In the genomic region with DNA sequence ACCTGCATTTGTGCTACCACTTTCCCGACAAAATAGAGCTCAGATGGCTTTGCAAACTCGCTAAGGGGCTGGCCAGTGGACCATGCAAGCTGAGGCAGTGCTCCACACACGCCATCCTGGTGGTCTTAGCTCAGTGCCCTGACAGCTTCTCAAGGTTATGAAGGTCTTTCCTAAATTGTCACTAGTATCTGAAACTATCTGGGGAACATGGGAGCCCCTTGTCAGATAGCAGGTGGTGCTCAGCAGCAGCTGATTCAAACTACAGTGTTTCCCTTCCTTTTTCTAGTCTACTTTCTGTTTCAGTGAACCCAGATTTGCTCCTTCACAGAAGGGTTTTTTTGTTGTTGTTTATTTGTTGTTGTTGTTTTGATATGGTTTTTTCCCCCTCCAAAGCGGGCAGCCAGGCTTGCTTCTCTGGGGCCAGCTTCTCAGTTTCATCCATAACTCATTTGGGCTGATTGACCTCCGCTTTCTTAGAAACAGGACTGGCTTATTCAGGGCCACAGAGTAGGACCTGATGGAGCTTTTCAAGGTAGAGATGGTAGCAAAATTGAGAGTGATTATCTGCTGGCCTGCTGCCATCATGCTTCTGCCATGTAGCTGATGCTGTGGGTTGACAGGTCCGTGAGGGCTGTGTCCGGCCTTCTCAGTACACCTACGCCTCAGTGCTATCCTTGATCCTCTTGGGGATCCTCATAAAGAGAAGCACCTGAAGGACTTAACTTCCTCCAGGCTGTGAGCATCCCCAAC, we compare ENCODE assay signal across 12 mouse cellular contexts.
A peak's percentile ranks its signal among the peaks of the same experiment; 100 is the strongest.
DNase-seq lines count a peak whose midpoint lies in the region; ATAC-seq and TF ChIP-seq lines count a peak whose summit lies in the region.
"Had no signal": no experiment of that assay in that cellular context is flagged by ENCODE, and none has a peak within 500 bp of the region (broad histone marks: within the 10 kb centered on the region; RNA-seq: fewer than 3 reads in every experiment).

No protein-coding gene starts in this region.

- no peak for TF ChIP-seq CTCF in testis, adult 2 months (IDR thresholded peaks at IDR 0.05; ENCODE audit: control insufficient read depth, insufficient read depth, insufficient replicate concordance, low read depth, low read length)

- WGBS in hindbrain, embryonic 11.5 days: 80% methylated on average over 8 of the region's 8 CpGs
- WGBS in hindbrain, embryonic 14.5 days: 65% methylated on average over 8 of the region's 8 CpGs

- ATAC-seq in hindbrain, embryonic 11.5 days (ENCODE audit: low FRiP score): no peak
- ATAC-seq in hindbrain, embryonic 14.5 days (ENCODE audit: low FRiP score): no peak
- ATAC-seq: CD4-positive, CD25-positive, alpha-beta regulatory T cell, adult 4 months; Patski had no signal

- H3K9me3 ChIP-seq in hindbrain, embryonic 11.5 days (ENCODE audit: control insufficient read depth, low read length): no peaks in the 10 kb centered on the region
- no peaks in the 10 kb centered on the region for H3K9me3 ChIP-seq in hindbrain, embryonic 14.5 days (ENCODE audit: control insufficient read depth, low read length)
- H3K9me3 ChIP-seq: limb, embryonic 10.5 days had no signal

- no peaks in the 10 kb centered on the region for H3K27me3 ChIP-seq in hindbrain, embryonic 11.5 days (ENCODE audit: control insufficient read depth, insufficient read depth, low read length)
- no peaks in the 10 kb centered on the region for H3K27me3 ChIP-seq in hindbrain, embryonic 14.5 days (ENCODE audit: control insufficient read depth, insufficient read depth, low read length)
- H3K27me3 ChIP-seq in testis, adult 2 months (ENCODE audit: control insufficient read depth, insufficient read depth, low read length): no peaks in the 10 kb centered on the region
- H3K27me3 ChIP-seq: Patski had no signal

- no peaks in the 10 kb centered on the region for H3K36me3 ChIP-seq in hindbrain, embryonic 11.5 days (ENCODE audit: control insufficient read depth, insufficient read depth, low read length)
- H3K36me3 ChIP-seq in hindbrain, embryonic 14.5 days (replicated peaks; ENCODE audit: control insufficient read depth, insufficient read depth): no peaks in the 10 kb centered on the region
- no peaks in the 10 kb centered on the region for H3K36me3 ChIP-seq in testis, adult 2 months (ENCODE audit: control insufficient read depth, insufficient read depth, low read length)

- no peak overlapping the region for H3K9ac ChIP-seq in hindbrain, embryonic 11.5 days (ENCODE audit: low read depth, low read length)
- H3K9ac ChIP-seq in hindbrain, embryonic 14.5 days: no peak overlapping the region

- H3K4me2 ChIP-seq in hindbrain, embryonic 11.5 days (replicated peaks; ENCODE audit: low read depth, low read length): no peak overlapping the region
- H3K4me2 ChIP-seq in hindbrain, embryonic 14.5 days (replicated peaks): no peak overlapping the region

- H3K27ac ChIP-seq in hindbrain, embryonic 11.5 days (ENCODE audit: low read depth, low read length): 0 out of 2 replicates have a peak overlapping the region, but pooled peaks have one; percentile 13
- no peak overlapping the region; the same call in 1 of the 2 replicates for H3K27ac ChIP-seq in hindbrain, embryonic 14.5 days
- H3K27ac ChIP-seq in testis, adult 2 months (ENCODE audit: control insufficient read depth, insufficient read depth, low read depth, low read length): 0 out of 2 replicates have a peak overlapping the region, but pooled peaks have one; percentile 4
- H3K27ac ChIP-seq: limb, embryonic 10.5 days had no signal

- peaks cover 30% of the 10 kb centered on the region for H3K4me1 ChIP-seq in hindbrain, embryonic 11.5 days (replicated peaks; ENCODE audit: control insufficient read depth, insufficient read depth, low read length)
- H3K4me1 ChIP-seq in hindbrain, embryonic 14.5 days (replicated peaks; ENCODE audit: control insufficient read depth, insufficient read depth, low read length): peaks cover 60% of the 10 kb centered on the region
- no peaks in the 10 kb centered on the region; the same call in 1 of the 2 replicates for H3K4me1 ChIP-seq in testis, adult 2 months (ENCODE audit: control insufficient read depth, insufficient read depth, low read length)

- no peak for TF ChIP-seq POLR2A in testis, adult 2 months (IDR thresholded peaks at IDR 0.05; ENCODE audit: control insufficient read depth, low read depth, low read length)

- peak; percentile 48 to 49 for DNase-seq in cerebellum, postnatal 14 days
- no peak for DNase-seq in cerebellum, postnatal 36 days
- DNase-seq in hindbrain, embryonic 11.5 days (ENCODE audit: low spot score): no peak
- DNase-seq in hindbrain, embryonic 14.5 days (ENCODE audit: low spot score): no peak
- DNase-seq in testis, postnatal 14 days (ENCODE audit: low spot score): no peak
- no peak for DNase-seq in retina, embryonic 14.5 days (ENCODE audit: low spot score)
- DNase-seq: layer of hippocampus, adult 9-11 months; thymus, adult 2 months had no signal

- H3K4me3 ChIP-seq in hindbrain, embryonic 11.5 days (ENCODE audit: low read depth, low read length): no peak overlapping the region
- no peak overlapping the region for H3K4me3 ChIP-seq in hindbrain, embryonic 14.5 days (replicated peaks; ENCODE audit: low read length)
- no peak overlapping the region for H3K4me3 ChIP-seq in testis, adult 2 months (ENCODE audit: control insufficient read depth, low read depth, low read length)
- H3K4me3 ChIP-seq: limb, embryonic 10.5 days had no signal

Comparison
In these comparisons a context has a peak if more than half of its experiments do, and no peak if none do; other contexts are left out.
1. DNase-seq: peak in cerebellum, postnatal 14 days (2 of 2); none in cerebellum, postnatal 36 days (0 of 2), hindbrain, embryonic 11.5 days (single experiment), hindbrain, embryonic 14.5 days (single experiment), testis, postnatal 14 days (single experiment) and retina, embryonic 14.5 days (single experiment).